Mouse (Mus musculus): ENCODE measurements around the gene Cdh23. TPM values are rescaled to one million over a fixed set of nuclear protein-coding genes. Genes with fewer than 3 reads are reported as not detected.

The Cdh23 gene
- polyA plus RNA-seq, 1 experiment: not detected

GRCm38 (mm10) chr10:60463953-60464647 is 232.2 kb downstream of the Cdh23 start:
- H3K4me1 ChIP-seq (ENCODE audit: control insufficient read depth, insufficient read depth, low read length): no peaks in the 10 kb centered on the region
- no peak overlapping the region for H3K4me3 ChIP-seq (ENCODE audit: insufficient read depth, low read length)
- no peak overlapping the region for H3K27ac ChIP-seq (ENCODE audit: insufficient read depth, low read depth, low read length)
- TF ChIP-seq POLR2A (IDR thresholded peaks at IDR 0.05; ENCODE audit: borderline replicate concordance, low read depth, low read length): no peak
- no peak for TF ChIP-seq CTCF (IDR thresholded peaks at IDR 0.05; ENCODE audit: low read depth, low read length)

- TF ChIP-seq POLR2A (IDR thresholded peaks at IDR 0.05; ENCODE audit: borderline replicate concordance, low read depth, low read length) (no peak), CTCF (IDR thresholded peaks at IDR 0.05; ENCODE audit: low read depth, low read length) (no peak)
Measured at GRCm38 (mm10) chr10:60456662-60457397, 239.5 kb downstream of the Cdh23 start.

GRCm38 (mm10) chr10:60455193-60455592 is 241.1 kb downstream of the Cdh23 start:
- Histone ChIP-seq H3K4me3 (ENCODE audit: insufficient read depth, low read length) (no peak overlapping the region), H3K27ac (ENCODE audit: insufficient read depth, low read depth, low read length) (no peak overlapping the region), H3K4me1 (ENCODE audit: control insufficient read depth, insufficient read depth, low read length) (no peaks in the 10 kb centered on the region)
- TF ChIP-seq CTCF (IDR thresholded peaks at IDR 0.05; ENCODE audit: low read depth, low read length) (no peak), POLR2A (IDR thresholded peaks at IDR 0.05; ENCODE audit: borderline replicate concordance, low read depth, low read length) (no peak)

More at GRCm38 (mm10) chr10:60456662-60457397, 239.5 kb downstream of the Cdh23 start:
- no peak overlapping the region for H3K4me3 ChIP-seq (ENCODE audit: insufficient read depth, low read length)
- no peak overlapping the region for H3K27ac ChIP-seq (ENCODE audit: insufficient read depth, low read depth, low read length)
- no peaks in the 10 kb centered on the region for H3K4me1 ChIP-seq (ENCODE audit: control insufficient read depth, insufficient read depth, low read length)

GRCm38 (mm10) chr10:60447186-60447585 is 249.1 kb downstream of the Cdh23 start:
- Histone ChIP-seq H3K4me3 (ENCODE audit: insufficient read depth, low read length) (no peak overlapping the region), H3K27ac (ENCODE audit: insufficient read depth, low read depth, low read length) (no peak overlapping the region), H3K4me1 (ENCODE audit: control insufficient read depth, insufficient read depth, low read length) (no peaks in the 10 kb centered on the region)
- TF ChIP-seq CTCF (IDR thresholded peaks at IDR 0.05; ENCODE audit: low read depth, low read length) (no peak), POLR2A (IDR thresholded peaks at IDR 0.05; ENCODE audit: borderline replicate concordance, low read depth, low read length) (no peak)

- H3K27ac ChIP-seq (ENCODE audit: insufficient read depth, low read depth, low read length): no peak overlapping the region
- H3K4me3 ChIP-seq (ENCODE audit: insufficient read depth, low read length): no peak overlapping the region
- H3K4me1 ChIP-seq (ENCODE audit: control insufficient read depth, insufficient read depth, low read length): no peaks in the 10 kb centered on the region
- TF ChIP-seq POLR2A (IDR thresholded peaks at IDR 0.05; ENCODE audit: borderline replicate concordance, low read depth, low read length) (no peak), CTCF (IDR thresholded peaks at IDR 0.05; ENCODE audit: low read depth, low read length) (no peak)
Measured at GRCm38 (mm10) chr10:60445031-60445593, 251.2 kb downstream of the Cdh23 start.

GRCm38 (mm10) chr10:60443078-60443477 is 253.2 kb downstream of the Cdh23 start:
- TF ChIP-seq POLR2A (IDR thresholded peaks at IDR 0.05; ENCODE audit: borderline replicate concordance, low read depth, low read length): no peak
- peak; percentile 68 for TF ChIP-seq CTCF (IDR thresholded peaks at IDR 0.05; ENCODE audit: low read depth, low read length)
- H3K27ac ChIP-seq (ENCODE audit: insufficient read depth, low read depth, low read length): no peak overlapping the region
- H3K4me1 ChIP-seq (ENCODE audit: control insufficient read depth, insufficient read depth, low read length): no peaks in the 10 kb centered on the region
- no peak overlapping the region for H3K4me3 ChIP-seq (ENCODE audit: insufficient read depth, low read length)

- H3K4me3 ChIP-seq (ENCODE audit: insufficient read depth, low read length): no peak overlapping the region
- H3K4me1 ChIP-seq (ENCODE audit: control insufficient read depth, insufficient read depth, low read length): no peaks in the 10 kb centered on the region
- TF ChIP-seq POLR2A (IDR thresholded peaks at IDR 0.05; ENCODE audit: borderline replicate concordance, low read depth, low read length) (no peak), CTCF (IDR thresholded peaks at IDR 0.05; ENCODE audit: low read depth, low read length) (no peak)
- no peak overlapping the region for H3K27ac ChIP-seq (ENCODE audit: insufficient read depth, low read depth, low read length)
Measured at GRCm38 (mm10) chr10:60442321-60442720, 254.0 kb downstream of the Cdh23 start.

GRCm38 (mm10) chr10:60432679-60433078 is 263.6 kb downstream of the Cdh23 start:
- Histone ChIP-seq H3K27ac (ENCODE audit: insufficient read depth, low read depth, low read length) (no peak overlapping the region), H3K4me1 (ENCODE audit: control insufficient read depth, insufficient read depth, low read length) (no peaks in the 10 kb centered on the region), H3K4me3 (ENCODE audit: insufficient read depth, low read length) (no peak overlapping the region)
- TF ChIP-seq CTCF (IDR thresholded peaks at IDR 0.05; ENCODE audit: low read depth, low read length): no peak
- TF ChIP-seq POLR2A (IDR thresholded peaks at IDR 0.05; ENCODE audit: borderline replicate concordance, low read depth, low read length): no peak

- no peaks in the 10 kb centered on the region for H3K4me1 ChIP-seq (ENCODE audit: control insufficient read depth, insufficient read depth, low read length)
- TF ChIP-seq POLR2A (IDR thresholded peaks at IDR 0.05; ENCODE audit: borderline replicate concordance, low read depth, low read length): no peak
- TF ChIP-seq CTCF (IDR thresholded peaks at IDR 0.05; ENCODE audit: low read depth, low read length): no peak
- H3K4me3 ChIP-seq (ENCODE audit: insufficient read depth, low read length): no peak overlapping the region
- H3K27ac ChIP-seq (ENCODE audit: insufficient read depth, low read depth, low read length): no peak overlapping the region
Measured at GRCm38 (mm10) chr10:60430591-60430990, 265.7 kb downstream of the Cdh23 start.

GRCm38 (mm10) chr10:60430001-60430400 is 266.3 kb downstream of the Cdh23 start:
- Histone ChIP-seq H3K27ac (ENCODE audit: insufficient read depth, low read depth, low read length) (no peak overlapping the region), H3K4me1 (ENCODE audit: control insufficient read depth, insufficient read depth, low read length) (no peaks in the 10 kb centered on the region), H3K4me3 (ENCODE audit: insufficient read depth, low read length) (no peak overlapping the region)
- TF ChIP-seq POLR2A (IDR thresholded peaks at IDR 0.05; ENCODE audit: borderline replicate concordance, low read depth, low read length): no peak
- no peak for TF ChIP-seq CTCF (IDR thresholded peaks at IDR 0.05; ENCODE audit: low read depth, low read length)

Data from bone marrow macrophage, adult 2 months (primary cell).